Mouse (Mus musculus) neural tube, embryonic 12.5 days (tissue): ENCODE measurements around the gene Dnajc4. TPM values are rescaled to one million over a fixed set of nuclear protein-coding genes. Genes with fewer than 3 reads are reported as not detected.

Source experiments
- polyA plus RNA-seq: library from polyadenylated mRNA; unstranded; fragments of >200 nt; fragmentation: Nextera tagmentation; extraction: Ambion mirVana; gene quantifications from 2 replicates; pipeline ENCODE4 v1.2.1, GENCODE M21; 2016

The Dnajc4 gene
- polyA plus RNA-seq, 1 experiment from 2014 or later: 22.0 TPM

Other genes starting within 250 kb of the Dnajc4 start
- 8.5 and 9.3 TPM in 2 replicates for gene Rps6ka4, start 151.9 kb downstream of the Dnajc4 start, polyA plus RNA-seq
- gene Ccdc88b, start 134.4 kb downstream of the Dnajc4 start, polyA plus RNA-seq: 0.59 and 1.6 TPM in 2 replicates
- gene Trmt112, start 82.9 kb downstream of the Dnajc4 start, polyA plus RNA-seq: 123 and 125 TPM in 2 replicates
- 198 and 214 TPM in 2 replicates for gene Prdx5, start 82.5 kb downstream of the Dnajc4 start, polyA plus RNA-seq
- gene Esrra, start 70.8 kb downstream of the Dnajc4 start, polyA plus RNA-seq: 17.5 and 20.4 TPM in 2 replicates
- 0.91 and 2.0 TPM in 2 replicates for gene Catsperz, start 67.2 kb downstream of the Dnajc4 start, polyA plus RNA-seq
- gene Kcnk4, start 58.1 kb downstream of the Dnajc4 start, polyA plus RNA-seq: 0.50 and 1.1 TPM in 2 replicates
- 71.9 and 73.8 TPM in 2 replicates for gene Bad, start 50.7 kb downstream of the Dnajc4 start, polyA plus RNA-seq
- gene Gpr137, start 50.1 kb downstream of the Dnajc4 start, polyA plus RNA-seq: 43.9 and 45.6 TPM in 2 replicates
- gene Ppp1r14b, start 17.6 kb downstream of the Dnajc4 start, polyA plus RNA-seq: 324 and 325 TPM in 2 replicates
- gene Plcb3, start 16.1 kb downstream of the Dnajc4 start, polyA plus RNA-seq: 25.7 and 33.4 TPM in 2 replicates
- 90.2 and 93.0 TPM in 2 replicates for gene Fkbp2, start 12.1 kb downstream of the Dnajc4 start, polyA plus RNA-seq
- 33.7 and 37.8 TPM in 2 replicates for gene Vegfb, start 4.9 kb downstream of the Dnajc4 start, polyA plus RNA-seq
- gene Nudt22, start 3.5 kb upstream of the Dnajc4 start, polyA plus RNA-seq: 19.5 and 25.2 TPM in 2 replicates
- 12.7 and 13.7 TPM in 2 replicates for gene Trpt1, start 3.6 kb upstream of the Dnajc4 start, polyA plus RNA-seq
- gene Fermt3, start 26.9 kb upstream of the Dnajc4 start, polyA plus RNA-seq: 6.5 and 6.9 TPM in 2 replicates
- gene Stip1, start 47.4 kb upstream of the Dnajc4 start, polyA plus RNA-seq: 278 and 294 TPM in 2 replicates
- 3.4 and 5.2 TPM in 2 replicates for gene Macrod1, start 64.2 kb upstream of the Dnajc4 start, polyA plus RNA-seq
- 7.0 and 9.9 TPM in 2 replicates for gene Flrt1, start 113.2 kb upstream of the Dnajc4 start, polyA plus RNA-seq
- 244 and 249 TPM in 2 replicates for gene Otub1, start 213.7 kb upstream of the Dnajc4 start, polyA plus RNA-seq
- gene Cox8a, start 225.0 kb upstream of the Dnajc4 start, polyA plus RNA-seq: 822 and 941 TPM in 2 replicates
- 74.0 and 76.0 TPM in 2 replicates for gene Naa40, start 248.6 kb upstream of the Dnajc4 start, polyA plus RNA-seq